Mouse (Mus musculus): ENCODE measurements around the gene Lypd5.

Lypd5 gene

GRCm38 (mm10) chr7:24361001-24361400, 12.0 kb downstream of the Lypd5 start:
- no peak for DNase-seq (ENCODE audit: low spot score)

- DNase-seq (ENCODE audit: low spot score): peak; percentile 60
Observed at GRCm38 (mm10) chr7:24363228-24363627, 14.2 kb downstream of the Lypd5 start.

- peak; percentile 94 for DNase-seq (ENCODE audit: low spot score)
Observed at GRCm38 (mm10) chr7:24364827-24365226, 15.8 kb downstream of the Lypd5 start.

GRCm38 (mm10) chr7:24365258-24366014, 16.4 kb downstream of the Lypd5 start:
- DNase-seq (ENCODE audit: low spot score): no peak

- no peak for DNase-seq (ENCODE audit: low spot score)
Observed at GRCm38 (mm10) chr7:24366716-24367632, 18.0 kb downstream of the Lypd5 start.

- DNase-seq (ENCODE audit: low spot score): no peak
Observed at GRCm38 (mm10) chr7:24368226-24368625, 19.2 kb downstream of the Lypd5 start.

GRCm38 (mm10) chr7:24368946-24369345, 19.9 kb downstream of the Lypd5 start:
- DNase-seq (ENCODE audit: low spot score): no peak

GRCm38 (mm10) chr7:24369731-24370541, 20.9 kb downstream of the Lypd5 start, which contains the start of gene Kcnn4:
Gene Kcnn4, plus strand, starts transcription at chr7:24370263.
- no peak for DNase-seq (ENCODE audit: low spot score)

- DNase-seq (ENCODE audit: low spot score): no peak
Observed at GRCm38 (mm10) chr7:24371012-24371808, 22.2 kb downstream of the Lypd5 start.

GRCm38 (mm10) chr7:24371809-24372145, 22.8 kb downstream of the Lypd5 start:
- no peak for DNase-seq (ENCODE audit: low spot score)

GRCm38 (mm10) chr7:24372300-24372699, 23.3 kb downstream of the Lypd5 start:
- no peak for DNase-seq (ENCODE audit: low spot score)

- DNase-seq (ENCODE audit: low spot score): no peak
Observed at GRCm38 (mm10) chr7:24372786-24373185, 23.8 kb downstream of the Lypd5 start.

GRCm38 (mm10) chr7:24373538-24374379, 24.8 kb downstream of the Lypd5 start:
- no peak for DNase-seq (ENCODE audit: low spot score)

- DNase-seq (ENCODE audit: low spot score): no peak
Observed at GRCm38 (mm10) chr7:24376456-24376855, 27.5 kb downstream of the Lypd5 start.

- DNase-seq (ENCODE audit: low spot score): peak; percentile 46
Observed at GRCm38 (mm10) chr7:24377091-24377865, 28.3 kb downstream of the Lypd5 start.

GRCm38 (mm10) chr7:24378049-24378701, 29.2 kb downstream of the Lypd5 start:
- DNase-seq (ENCODE audit: low spot score): no peak

GRCm38 (mm10) chr7:24379934-24380333, 30.9 kb downstream of the Lypd5 start:
- DNase-seq (ENCODE audit: low spot score): no peak

GRCm38 (mm10) chr7:24380370-24380769, 31.4 kb downstream of the Lypd5 start:
- no peak for DNase-seq (ENCODE audit: low spot score)

- DNase-seq (ENCODE audit: low spot score): no peak
Observed at GRCm38 (mm10) chr7:24382730-24383372, 33.9 kb downstream of the Lypd5 start.

Data from retina, embryonic 14.5 days (tissue).